Mouse (Mus musculus): Measurements from ENCODE around the gene Thra. TPM values are rescaled to one million over a fixed set of nuclear protein-coding genes. Genes with fewer than 3 reads are reported as not detected.

The Thra gene
- polyA plus RNA-seq (2015; fragmentation: Nextera tagmentation; extraction: Ambion mirVana) = 41.5 and 42.0 TPM in 2 replicates

GRCm38 (mm10) chr11:98740393-98741050 is at the start of gene Thra:
Gene Thra (plus strand): TSS chr11:98740638.
- Histone ChIP-seq H3K27me3 (replicated peaks; ENCODE audit: control insufficient read depth, insufficient read depth, low read length) (no peaks in the 10 kb centered on the region), H3K36me3 (ENCODE audit: control insufficient read depth, insufficient read depth, low read length) (no peaks in the 10 kb centered on the region), H3K27ac (ENCODE audit: low read length) (peak within 1 kb of the TSS; percentile 99), H3K4me3 (ENCODE audit: low read length) (peak within 1 kb of the TSS; percentile 94), H3K9me3 (ENCODE audit: control insufficient read depth, low read length) (no peaks in the 10 kb centered on the region), H3K4me1 (ENCODE audit: control insufficient read depth, insufficient read depth, low read length) (peaks cover 38% of the 10 kb centered on the region), H3K9ac (ENCODE audit: low read depth, low read length) (peak within 1 kb of the TSS; percentile 99), H3K4me2 (ENCODE audit: low read depth, low read length) (peak within 1 kb of the TSS; percentile 85)
- peak; percentile 81 for ATAC-seq
- under 1% methylated on average over 22 of the region's 22 CpGs for WGBS

GRCm38 (mm10) chr11:98693201-98693600 is 47.2 kb upstream of the Thra start:
- Histone ChIP-seq H3K27me3 (replicated peaks; ENCODE audit: control insufficient read depth, insufficient read depth, low read length) (no peaks in the 10 kb centered on the region), H3K4me3 (ENCODE audit: low read length) (no peak overlapping the region), H3K27ac (ENCODE audit: low read length) (no peak overlapping the region), H3K36me3 (ENCODE audit: control insufficient read depth, insufficient read depth, low read length) (peaks cover 41% of the 10 kb centered on the region), H3K9ac (ENCODE audit: low read depth, low read length) (no peak overlapping the region), H3K4me2 (ENCODE audit: low read depth, low read length) (no peak overlapping the region), H3K4me1 (ENCODE audit: control insufficient read depth, insufficient read depth, low read length) (no peaks in the 10 kb centered on the region), H3K9me3 (ENCODE audit: control insufficient read depth, low read length) (no peaks in the 10 kb centered on the region)
- 71% methylated on average over 13 of the region's 13 CpGs for WGBS
- ATAC-seq = 0 out of 2 replicates have a peak, but pooled peaks have one; percentile 21

- H3K9ac ChIP-seq (ENCODE audit: low read depth, low read length) = no peak overlapping the region
- H3K4me2 ChIP-seq (ENCODE audit: low read depth, low read length) = no peak overlapping the region
- WGBS = 89% methylated on average over 9 of the region's 9 CpGs
- H3K4me1 ChIP-seq (ENCODE audit: control insufficient read depth, insufficient read depth, low read length) = no peaks in the 10 kb centered on the region
- no peak overlapping the region for H3K27ac ChIP-seq (ENCODE audit: low read length)
- no peak for ATAC-seq
- no peaks in the 10 kb centered on the region for H3K27me3 ChIP-seq (replicated peaks; ENCODE audit: control insufficient read depth, insufficient read depth, low read length)
- no peak overlapping the region for H3K4me3 ChIP-seq (ENCODE audit: low read length)
- no peaks in the 10 kb centered on the region for H3K9me3 ChIP-seq (ENCODE audit: control insufficient read depth, low read length)
- peaks cover 41% of the 10 kb centered on the region for H3K36me3 ChIP-seq (ENCODE audit: control insufficient read depth, insufficient read depth, low read length)
These were observed 46.7 kb upstream of the Thra start for GRCm38 (mm10) chr11:98693746-98694145.

- WGBS = 80% methylated on average over 9 of the region's 9 CpGs
- ATAC-seq = no peak
These were observed 46.1 kb upstream of the Thra start for GRCm38 (mm10) chr11:98694301-98694700.

GRCm38 (mm10) chr11:98695408-98695807 is 45.0 kb upstream of the Thra start:
- H3K4me2 ChIP-seq (ENCODE audit: low read depth, low read length) = no peak overlapping the region
- no peak overlapping the region for H3K4me3 ChIP-seq (ENCODE audit: low read length)
- ATAC-seq = no peak
- WGBS = 67% methylated on average over 14 of the region's 14 CpGs
- H3K27ac ChIP-seq (ENCODE audit: low read length) = no peak overlapping the region
- H3K36me3 ChIP-seq (ENCODE audit: control insufficient read depth, insufficient read depth, low read length) = peaks cover 34% of the 10 kb centered on the region
- no peaks in the 10 kb centered on the region for H3K4me1 ChIP-seq (ENCODE audit: control insufficient read depth, insufficient read depth, low read length)
- H3K9me3 ChIP-seq (ENCODE audit: control insufficient read depth, low read length) = no peaks in the 10 kb centered on the region
- H3K27me3 ChIP-seq (replicated peaks; ENCODE audit: control insufficient read depth, insufficient read depth, low read length) = no peaks in the 10 kb centered on the region
- H3K9ac ChIP-seq (ENCODE audit: low read depth, low read length) = no peak overlapping the region

More at GRCm38 (mm10) chr11:98694301-98694700, 46.1 kb upstream of the Thra start:
- Histone ChIP-seq H3K4me3 (ENCODE audit: low read length) (no peak overlapping the region), H3K27ac (ENCODE audit: low read length) (no peak overlapping the region), H3K9me3 (ENCODE audit: control insufficient read depth, low read length) (no peaks in the 10 kb centered on the region), H3K4me2 (ENCODE audit: low read depth, low read length) (no peak overlapping the region), H3K36me3 (ENCODE audit: control insufficient read depth, insufficient read depth, low read length) (peaks cover 41% of the 10 kb centered on the region), H3K4me1 (ENCODE audit: control insufficient read depth, insufficient read depth, low read length) (no peaks in the 10 kb centered on the region), H3K27me3 (replicated peaks; ENCODE audit: control insufficient read depth, insufficient read depth, low read length) (no peaks in the 10 kb centered on the region), H3K9ac (ENCODE audit: low read depth, low read length) (no peak overlapping the region)

GRCm38 (mm10) chr11:98696454-98697216 is 43.8 kb upstream of the Thra start:
- H3K27ac ChIP-seq (ENCODE audit: low read length) = no peak overlapping the region
- 86% methylated on average over 14 of the region's 14 CpGs for WGBS
- ATAC-seq = no peak
- no peaks in the 10 kb centered on the region for H3K4me1 ChIP-seq (ENCODE audit: control insufficient read depth, insufficient read depth, low read length)
- H3K9ac ChIP-seq (ENCODE audit: low read depth, low read length) = no peak overlapping the region
- H3K36me3 ChIP-seq (ENCODE audit: control insufficient read depth, insufficient read depth, low read length) = peaks cover 25% of the 10 kb centered on the region
- H3K4me3 ChIP-seq (ENCODE audit: low read length) = no peak overlapping the region
- H3K4me2 ChIP-seq (ENCODE audit: low read depth, low read length) = no peak overlapping the region
- no peaks in the 10 kb centered on the region for H3K27me3 ChIP-seq (replicated peaks; ENCODE audit: control insufficient read depth, insufficient read depth, low read length)
- H3K9me3 ChIP-seq (ENCODE audit: control insufficient read depth, low read length) = no peaks in the 10 kb centered on the region

GRCm38 (mm10) chr11:98697225-98697624 is 43.2 kb upstream of the Thra start:
- Histone ChIP-seq H3K36me3 (ENCODE audit: control insufficient read depth, insufficient read depth, low read length) (peaks cover 19% of the 10 kb centered on the region), H3K9ac (ENCODE audit: low read depth, low read length) (no peak overlapping the region), H3K27me3 (replicated peaks; ENCODE audit: control insufficient read depth, insufficient read depth, low read length) (no peaks in the 10 kb centered on the region), H3K4me3 (ENCODE audit: low read length) (no peak overlapping the region), H3K4me2 (ENCODE audit: low read depth, low read length) (no peak overlapping the region), H3K4me1 (ENCODE audit: control insufficient read depth, insufficient read depth, low read length) (no peaks in the 10 kb centered on the region), H3K9me3 (ENCODE audit: control insufficient read depth, low read length) (no peaks in the 10 kb centered on the region), H3K27ac (ENCODE audit: low read length) (no peak overlapping the region)
- WGBS = 89% methylated on average over 12 of the region's 12 CpGs
- ATAC-seq = no peak

- no peak overlapping the region for H3K27ac ChIP-seq (ENCODE audit: low read length)
- WGBS = 82% methylated on average over 16 of the region's 16 CpGs
- peaks cover 12% of the 10 kb centered on the region for H3K36me3 ChIP-seq (ENCODE audit: control insufficient read depth, insufficient read depth, low read length)
- H3K9ac ChIP-seq (ENCODE audit: low read depth, low read length) = no peak overlapping the region
- no peaks in the 10 kb centered on the region for H3K4me1 ChIP-seq (ENCODE audit: control insufficient read depth, insufficient read depth, low read length)
- no peaks in the 10 kb centered on the region for H3K9me3 ChIP-seq (ENCODE audit: control insufficient read depth, low read length)
- H3K4me2 ChIP-seq (ENCODE audit: low read depth, low read length) = no peak overlapping the region
- no peaks in the 10 kb centered on the region for H3K27me3 ChIP-seq (replicated peaks; ENCODE audit: control insufficient read depth, insufficient read depth, low read length)
- no peak for ATAC-seq
- no peak overlapping the region for H3K4me3 ChIP-seq (ENCODE audit: low read length)
These were observed 41.4 kb upstream of the Thra start for GRCm38 (mm10) chr11:98698849-98699640.

GRCm38 (mm10) chr11:98699911-98700310 is 40.5 kb upstream of the Thra start:
- WGBS = 44% methylated on average over 4 of the region's 4 CpGs
- peak; percentile 65 for ATAC-seq
- H3K4me1 ChIP-seq (ENCODE audit: control insufficient read depth, insufficient read depth, low read length) = no peaks in the 10 kb centered on the region

More at GRCm38 (mm10) chr11:98699911-98700310, 40.5 kb upstream of the Thra start:
- Histone ChIP-seq H3K27ac (ENCODE audit: low read length) (no peak overlapping the region), H3K9ac (ENCODE audit: low read depth, low read length) (no peak overlapping the region), H3K9me3 (ENCODE audit: control insufficient read depth, low read length) (no peaks in the 10 kb centered on the region), H3K27me3 (replicated peaks; ENCODE audit: control insufficient read depth, insufficient read depth, low read length) (no peaks in the 10 kb centered on the region), H3K36me3 (ENCODE audit: control insufficient read depth, insufficient read depth, low read length) (peaks cover 9% of the 10 kb centered on the region; the same call in 1 of the 2 replicates), H3K4me2 (ENCODE audit: low read depth, low read length) (no peak overlapping the region), H3K4me3 (ENCODE audit: low read length) (no peak overlapping the region)

All from intestine, embryonic 16.5 days (tissue).